Mouse (Mus musculus): ENCODE measurements around the gene 6030468B19Rik.

Gene 6030468B19Rik

GRCm38 (mm10) chr11:117828888-117829604 lies 31.6 kb downstream of the 6030468B19Rik start:
- 66% methylated on average over 9 of the region's 9 CpGs for WGBS

GRCm38 (mm10) chr11:117829671-117830215 lies 32.3 kb downstream of the 6030468B19Rik start:
- WGBS, result 71% methylated on average over 2 of the region's 2 CpGs

GRCm38 (mm10) chr11:117830401-117830800 lies 32.9 kb downstream of the 6030468B19Rik start:
- 64% methylated on average over 9 of the region's 9 CpGs for WGBS

GRCm38 (mm10) chr11:117832086-117832969 lies 34.9 kb downstream of the 6030468B19Rik start:
- 23% methylated on average over 28 of the region's 28 CpGs for WGBS

- 97% methylated on average over 5 of the region's 6 CpGs for WGBS
Measured at GRCm38 (mm10) chr11:117833509-117833908, 36.0 kb downstream of the 6030468B19Rik start.

- 88% methylated on average over 8 of the region's 8 CpGs for WGBS
Measured at GRCm38 (mm10) chr11:117834086-117834485, 36.6 kb downstream of the 6030468B19Rik start.

GRCm38 (mm10) chr11:117836306-117836705 lies 38.8 kb downstream of the 6030468B19Rik start:
- 19% methylated on average over 13 of the region's 13 CpGs for WGBS

GRCm38 (mm10) chr11:117838572-117838971 lies 41.1 kb downstream of the 6030468B19Rik start:
- 84% methylated on average over 2 of the region's 2 CpGs for WGBS

- WGBS, result 85% methylated on average over 1 of the region's 1 CpGs
Measured at GRCm38 (mm10) chr11:117839021-117839420, 41.6 kb downstream of the 6030468B19Rik start.

GRCm38 (mm10) chr11:117840910-117841309 lies 43.5 kb downstream of the 6030468B19Rik start:
- WGBS, result 80% methylated on average over 1 of the region's 1 CpGs

GRCm38 (mm10) chr11:117843434-117843833 lies 46.0 kb downstream of the 6030468B19Rik start:
- WGBS, result 80% methylated on average over 2 of the region's 2 CpGs

GRCm38 (mm10) chr11:117844997-117845396 lies 47.5 kb downstream of the 6030468B19Rik start:
- WGBS, result 90% methylated on average over 2 of the region's 2 CpGs

GRCm38 (mm10) chr11:117845651-117846050 lies 48.2 kb downstream of the 6030468B19Rik start:
- 82% methylated on average over 2 of the region's 2 CpGs for WGBS

- WGBS, result 57% methylated on average over 5 of the region's 5 CpGs
Measured at GRCm38 (mm10) chr11:117846640-117847039, 49.2 kb downstream of the 6030468B19Rik start.

- WGBS, result 69% methylated on average over 7 of the region's 7 CpGs
Measured at GRCm38 (mm10) chr11:117847593-117848215, 50.2 kb downstream of the 6030468B19Rik start.

- 6% methylated on average over 19 of the region's 19 CpGs for WGBS
Measured at GRCm38 (mm10) chr11:117848271-117848984, 51.0 kb downstream of the 6030468B19Rik start.

- under 1% methylated on average over 51 of the region's 51 CpGs for WGBS
Measured at GRCm38 (mm10) chr11:117848985-117849671, 51.7 kb downstream of the 6030468B19Rik start, which contains the start of gene Birc5. Gene Birc5 (plus strand): TSS chr11:117849251.

GRCm38 (mm10) chr11:117852875-117853274 lies 55.4 kb downstream of the 6030468B19Rik start:
- 93% methylated on average over 3 of the region's 3 CpGs for WGBS

GRCm38 (mm10) chr11:117854241-117854640 lies 56.8 kb downstream of the 6030468B19Rik start:
- WGBS, result 92% methylated on average over 9 of the region's 9 CpGs

- 98% methylated on average over 5 of the region's 5 CpGs for WGBS
Measured at GRCm38 (mm10) chr11:117855360-117855759, 57.9 kb downstream of the 6030468B19Rik start.
